Mouse (Mus musculus) E14TG2a.4 (cell line): ENCODE measurements around the gene Ppan.

ENCODE experiments used
- H3K27me3 ChIP-seq: 2 replicates; pipeline ENCODE4 v1.6.1; 2014; ENCODE audit warnings: low read length, control low read depth; ENCODE audit not compliant: insufficient read depth
- H3K36me3 ChIP-seq: 2 replicates; pipeline ENCODE4 v1.6.1; 2014; ENCODE audit warnings: low read length, control low read depth; ENCODE audit not compliant: insufficient read depth
- H3K4me1 ChIP-seq: replicated peaks from 2 replicates; pipeline ENCODE4 v1.6.1; 2014; ENCODE audit warnings: low read depth, low read length, control low read depth
- H3K4me3 ChIP-seq: replicated peaks from 2 replicates; pipeline ENCODE4 v1.5.1; 2014; ENCODE audit warnings: mild to moderate bottlenecking, low read length
- H3K9me3 ChIP-seq: 2 replicates; pipeline ENCODE4 v1.6.1; 2014; ENCODE audit warnings: low read length, control low read depth
- CTCF ChIP-seq: conservative IDR thresholded peaks from 2 replicates; pipeline ENCODE4 v1.5.1; 2014; ENCODE audit warnings: low read length
- NANOG ChIP-seq: IDR thresholded peaks from 2 replicates; pipeline ENCODE4 v1.6.1; 2014; ENCODE audit warnings: borderline replicate concordance, low read length, mixed read lengths
- POU5F1 ChIP-seq: IDR thresholded peaks from 2 replicates; pipeline ENCODE4 v1.6.1; 2014; ENCODE audit warnings: low read length, borderline replicate concordance

Gene Ppan

DNA sequence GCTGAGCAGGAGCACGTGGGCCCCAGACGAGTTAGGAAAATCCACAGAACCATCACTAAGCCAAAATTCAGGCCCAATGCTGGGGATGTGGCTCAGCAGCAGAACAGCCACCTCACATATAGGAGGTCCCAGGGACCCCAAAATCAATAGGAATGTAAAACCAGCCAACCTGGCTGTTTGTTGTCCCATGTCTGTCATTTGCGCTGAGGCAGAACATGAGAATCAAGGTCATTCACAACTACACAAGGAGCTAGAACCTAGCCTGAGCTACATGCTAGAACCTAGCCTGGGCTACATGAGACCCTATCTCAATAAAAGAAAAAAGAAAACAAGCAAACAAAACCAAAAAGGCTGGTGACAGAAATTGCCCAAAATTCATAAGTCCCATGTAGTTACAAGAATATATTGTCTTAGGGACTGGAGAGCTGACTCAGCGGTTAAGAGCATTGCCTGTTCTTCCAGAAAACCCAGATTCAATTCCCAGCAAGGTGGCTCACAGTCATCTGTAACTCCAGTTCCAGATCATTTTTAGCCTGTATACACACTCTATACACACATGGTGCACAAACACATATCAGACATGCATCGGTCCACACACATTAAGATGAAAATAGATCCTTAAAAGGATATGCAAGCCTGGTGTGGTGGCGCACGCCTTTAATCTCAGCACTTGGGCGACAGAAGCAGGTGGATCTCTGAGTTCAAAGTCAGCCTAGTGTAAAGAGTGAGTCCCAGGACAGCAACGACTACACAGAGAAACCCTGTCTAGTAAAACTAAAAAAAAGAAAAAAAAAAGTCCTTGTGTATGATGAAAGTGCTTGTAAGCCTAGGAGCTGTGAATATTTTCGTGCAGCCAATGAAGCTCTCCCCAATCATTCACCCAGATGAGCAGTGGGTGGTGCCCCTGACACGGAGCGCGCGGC, 10.6 kb upstream of the Ppan start:
- H3K4me1 ChIP-seq = peaks cover 38% of the 10 kb centered on the region
- no peak for TF ChIP-seq CTCF
- no peak for TF ChIP-seq NANOG
- no peak for TF ChIP-seq POU5F1
- H3K9me3 ChIP-seq = peaks cover 28% of the 10 kb centered on the region
- peaks cover 28% of the 10 kb centered on the region for H3K36me3 ChIP-seq
- no peaks in the 10 kb centered on the region for H3K27me3 ChIP-seq
- peak overlapping the region; percentile 73 for H3K4me3 ChIP-seq

DNA sequence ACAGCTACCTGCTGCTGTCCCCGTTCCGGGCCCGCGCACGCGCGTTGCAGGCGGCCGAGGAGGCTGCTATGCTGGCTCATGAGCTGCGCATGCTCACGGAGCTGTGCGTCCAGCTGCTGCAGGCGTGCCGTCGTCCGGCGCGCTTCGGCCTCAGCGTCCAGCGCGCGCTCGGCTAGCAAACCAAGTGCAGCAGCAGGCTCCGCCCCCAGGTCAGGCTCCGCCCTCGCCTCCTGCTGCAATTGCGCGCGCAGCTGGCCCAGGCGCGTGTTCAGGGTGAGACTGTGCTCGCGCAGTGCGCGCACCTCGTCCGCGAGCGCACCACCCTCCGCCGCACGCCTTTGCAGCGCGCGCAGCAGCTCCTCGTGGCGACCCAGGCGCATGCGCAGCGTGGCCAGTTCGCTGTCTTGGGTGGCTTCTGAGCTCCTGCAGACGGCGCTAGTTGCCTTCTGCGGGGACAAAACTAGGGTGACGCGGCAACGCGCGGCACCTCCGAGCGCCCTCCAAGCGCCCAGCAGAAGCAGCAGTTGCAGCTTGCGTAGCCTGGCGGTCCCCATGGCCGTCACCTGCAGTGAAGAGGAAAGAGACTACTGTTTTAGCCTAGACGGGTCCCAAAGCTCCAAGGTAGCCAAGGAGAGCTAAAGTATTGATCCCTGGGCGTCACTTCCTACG, 9.8 kb upstream of the Ppan start:
- Histone ChIP-seq H3K36me3 (peaks cover 21% of the 10 kb centered on the region), H3K4me3 (peak overlapping the region; percentile 79), H3K9me3 (peaks cover 36% of the 10 kb centered on the region), H3K27me3 (no peaks in the 10 kb centered on the region), H3K4me1 (peaks cover 35% of the 10 kb centered on the region)
- TF ChIP-seq CTCF (peak; percentile 22), NANOG (no peak)

- peaks cover 40% of the 10 kb centered on the region for H3K9me3 ChIP-seq
- TF ChIP-seq POU5F1 (no peak), CTCF (no peak), NANOG (no peak)
- peaks cover 34% of the 10 kb centered on the region for H3K4me1 ChIP-seq
- H3K4me3 ChIP-seq = peak overlapping the region; percentile 79
- H3K27me3 ChIP-seq = no peaks in the 10 kb centered on the region
- peaks cover 16% of the 10 kb centered on the region for H3K36me3 ChIP-seq
Measured at GRCm38 (mm10) chr9:20878710-20879065, 9.3 kb upstream of the Ppan start.

DNA sequence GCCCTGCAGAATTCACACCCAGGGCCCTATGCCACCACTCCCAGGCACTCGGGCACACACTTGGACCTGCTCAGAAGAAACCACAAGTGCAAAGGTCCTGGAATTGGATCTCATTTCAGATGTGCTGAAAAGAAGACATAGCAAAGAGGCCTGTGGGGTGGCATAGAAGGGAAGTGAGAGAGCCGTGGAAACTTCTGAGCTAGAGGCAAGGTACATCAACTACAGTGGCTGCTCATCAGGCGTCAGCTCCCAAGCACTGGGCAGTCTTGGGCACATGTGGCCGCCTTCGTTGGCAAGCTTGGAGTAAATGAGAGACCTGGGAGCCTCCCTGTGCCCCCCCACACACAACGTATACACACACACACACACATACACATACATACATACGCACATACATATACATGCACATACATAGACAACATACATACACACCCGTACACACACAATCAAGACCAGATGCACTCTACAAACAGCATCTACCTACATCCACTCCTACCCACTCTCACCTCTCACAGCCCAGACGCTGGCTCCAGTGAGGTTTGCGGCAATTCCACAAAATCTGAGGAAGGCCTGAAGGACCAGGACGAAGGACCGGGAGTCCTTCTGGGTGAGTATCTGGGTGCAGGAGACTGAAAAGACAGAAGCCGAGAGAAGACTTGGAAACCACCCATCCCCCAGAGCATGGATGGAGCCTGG, 8.7 kb upstream of the Ppan start, which contains the start of gene Angptl6:
TSS of gene Angptl6 (minus strand) at position 631 of the 696 bp plus-strand sequence.
- peaks cover 45% of the 10 kb centered on the region for H3K9me3 ChIP-seq
- peaks cover 11% of the 10 kb centered on the region for H3K36me3 ChIP-seq
- TF ChIP-seq POU5F1 (no peak), NANOG (no peak), CTCF (no peak)
- H3K4me3 ChIP-seq = peak within 1 kb of the TSS; percentile 79
- no peaks in the 10 kb centered on the region for H3K27me3 ChIP-seq
- H3K4me1 ChIP-seq = peaks cover 33% of the 10 kb centered on the region

- Histone ChIP-seq H3K4me1 (peaks cover 24% of the 10 kb centered on the region), H3K36me3 (peaks cover 31% of the 10 kb centered on the region), H3K27me3 (no peaks in the 10 kb centered on the region), H3K9me3 (peaks cover 49% of the 10 kb centered on the region), H3K4me3 (no peak overlapping the region)
- no peak for TF ChIP-seq POU5F1
- TF ChIP-seq CTCF = no peak
- TF ChIP-seq NANOG = no peak
Measured at GRCm38 (mm10) chr9:20886563-20886962, 1.4 kb upstream of the Ppan start.

DNA sequence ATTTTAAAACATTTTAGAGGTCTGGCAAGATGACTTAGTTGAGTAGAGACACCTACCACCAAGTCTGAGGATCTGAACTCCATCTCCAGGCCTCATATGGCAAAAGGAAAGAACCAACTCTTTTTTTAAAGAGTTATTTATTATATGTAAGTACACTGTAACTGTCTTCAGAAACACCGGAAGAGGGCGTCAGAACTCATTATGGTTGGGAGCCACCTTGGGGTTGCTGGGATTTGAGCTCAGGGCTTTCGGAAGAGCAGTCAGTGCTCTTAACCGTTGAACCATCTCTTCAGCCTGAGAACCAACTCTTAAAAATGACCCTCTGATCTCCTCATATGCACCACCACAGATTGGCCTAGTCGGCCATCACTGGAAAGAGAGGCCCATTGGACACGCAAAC, 784 bp upstream of the Ppan start:
- Histone ChIP-seq H3K36me3 (peaks cover 37% of the 10 kb centered on the region), H3K4me3 (no peak overlapping the region), H3K4me1 (peaks cover 30% of the 10 kb centered on the region), H3K27me3 (no peaks in the 10 kb centered on the region), H3K9me3 (peaks cover 44% of the 10 kb centered on the region)
- no peak for TF ChIP-seq CTCF
- no peak for TF ChIP-seq POU5F1
- no peak for TF ChIP-seq NANOG

DNA sequence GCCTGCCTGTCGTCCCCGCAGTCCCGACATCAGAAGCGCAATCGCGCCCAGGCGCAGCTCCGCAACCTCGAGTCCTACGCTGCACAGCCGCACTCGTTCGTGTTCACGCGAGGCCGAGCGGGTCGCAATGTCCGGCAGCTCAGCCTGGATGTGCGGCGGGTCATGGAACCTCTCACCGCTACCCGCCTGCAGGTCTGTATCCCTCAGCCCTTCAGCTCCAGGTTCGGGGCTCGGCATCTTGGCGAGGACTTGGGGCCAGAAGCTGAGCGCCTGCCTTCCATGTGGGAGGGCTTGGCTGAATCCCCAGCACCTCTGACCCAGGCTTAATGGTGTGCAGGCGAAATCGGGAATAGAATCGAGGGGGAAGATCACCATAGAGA, 401 bp downstream of the Ppan start:
- peak overlapping the region; percentile 100 for H3K4me3 ChIP-seq
- TF ChIP-seq NANOG (no peak), CTCF (no peak), POU5F1 (no peak)
- peaks cover 40% of the 10 kb centered on the region for H3K4me1 ChIP-seq
- no peaks in the 10 kb centered on the region for H3K27me3 ChIP-seq
- H3K36me3 ChIP-seq = peaks cover 49% of the 10 kb centered on the region
- H3K9me3 ChIP-seq = peaks cover 35% of the 10 kb centered on the region
